Mouse (Mus musculus): ENCODE measurements at regions not wholly inside any gene's neighbourhood (a gene's known extent, or its start where the extent isn't known, plus 50 kb on each side); places are given as distances from the start of the nearest gene placed in this dataset.

DNA sequence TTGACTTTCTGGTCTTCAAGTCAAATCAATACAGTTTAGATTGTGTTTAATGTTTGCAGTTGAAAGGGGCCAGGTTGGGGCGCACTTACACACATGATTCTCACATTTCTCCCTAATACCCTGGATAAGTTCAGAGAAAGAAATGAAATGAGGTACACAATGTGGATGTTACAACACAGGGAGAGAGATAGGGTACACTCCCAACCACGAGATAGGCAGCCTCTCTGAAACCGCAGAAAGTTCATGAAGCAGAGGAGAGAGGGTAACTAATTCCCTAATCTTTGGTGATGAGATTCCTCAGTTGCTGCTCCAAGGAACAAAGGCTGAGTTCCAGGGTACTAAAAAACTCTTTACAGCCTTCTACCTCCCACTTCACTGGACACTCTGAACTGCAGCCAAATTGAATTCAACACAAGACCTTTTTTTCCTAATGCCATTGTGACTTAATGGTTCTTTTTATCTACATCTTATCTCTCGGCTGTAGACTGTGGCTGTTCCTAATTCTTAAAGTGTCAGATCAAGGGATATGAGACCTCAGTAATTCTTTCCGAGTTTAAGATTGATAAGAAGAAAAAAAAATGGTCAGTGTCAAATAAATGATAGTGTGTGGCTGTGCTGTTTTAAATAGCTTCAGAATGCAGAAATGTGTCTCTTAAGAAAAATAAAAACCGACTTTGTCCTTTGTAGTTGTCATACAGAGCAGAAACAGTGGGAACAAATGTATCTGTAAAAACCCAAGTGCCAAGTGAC lies 193.8 kb upstream of the Atp2b1 start:
- H3K27me3 ChIP-seq (replicated peaks): no peaks in the 10 kb centered on the region
- WGBS: 46% methylated on average over 6 of the region's 6 CpGs
- H3K9ac ChIP-seq: no peak overlapping the region
- H3K4me3 ChIP-seq: no peak overlapping the region
- no peaks in the 10 kb centered on the region for H3K36me3 ChIP-seq
- H3K9me3 ChIP-seq: no peaks in the 10 kb centered on the region
- no peak overlapping the region for H3K4me2 ChIP-seq (replicated peaks)
- no peaks in the 10 kb centered on the region for H3K4me1 ChIP-seq
- H3K27ac ChIP-seq: no peak overlapping the region
- ATAC-seq (ENCODE audit: low FRiP score, low read depth): no peak

DNA sequence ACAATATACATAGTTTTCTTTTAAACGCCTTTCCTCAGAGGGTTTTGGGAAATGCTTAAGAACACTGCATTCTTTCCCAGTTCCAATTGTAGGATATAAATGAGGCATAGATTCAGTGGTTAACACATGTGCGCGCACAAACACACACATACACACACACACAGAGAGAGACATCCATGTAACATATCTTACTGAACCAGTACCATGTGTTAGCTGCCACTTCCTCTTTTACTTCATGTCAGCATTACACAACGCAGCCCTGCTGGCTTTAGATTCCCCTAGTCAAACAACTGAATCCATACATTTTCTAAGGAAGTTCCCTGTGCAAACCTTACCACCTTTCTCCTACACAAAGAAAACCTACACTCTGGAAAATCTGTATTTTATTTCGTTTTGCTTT lies 189.1 kb upstream of the Atp2b1 start:
- no peaks in the 10 kb centered on the region for H3K27me3 ChIP-seq (replicated peaks)
- no peaks in the 10 kb centered on the region for H3K9me3 ChIP-seq
- no peak overlapping the region for H3K4me2 ChIP-seq (replicated peaks)
- H3K4me3 ChIP-seq: no peak overlapping the region
- no peak overlapping the region for H3K9ac ChIP-seq
- 90% methylated on average over 5 of the region's 5 CpGs for WGBS
- H3K27ac ChIP-seq: no peak overlapping the region
- H3K4me1 ChIP-seq: no peaks in the 10 kb centered on the region
- no peak for ATAC-seq (ENCODE audit: low FRiP score, low read depth)
- no peaks in the 10 kb centered on the region for H3K36me3 ChIP-seq

DNA sequence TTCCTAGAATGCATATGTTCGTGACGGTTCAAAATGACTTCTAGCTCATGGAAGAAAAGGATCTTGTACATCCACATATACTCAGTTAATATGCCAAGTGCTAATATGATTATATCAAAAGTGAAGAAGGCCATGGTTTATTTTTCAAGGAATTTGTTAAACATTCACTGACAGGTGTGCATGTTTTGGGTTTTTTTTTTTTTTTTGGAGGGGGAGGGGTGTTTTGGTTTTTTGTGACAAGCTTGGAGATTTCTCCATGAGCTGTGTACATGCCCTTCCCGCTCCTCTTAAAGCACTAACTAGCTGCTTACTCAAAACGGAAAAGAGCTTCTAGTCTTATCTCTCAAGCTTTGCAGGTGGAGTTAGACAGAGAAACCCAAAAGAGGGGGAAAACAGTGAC lies 187.1 kb upstream of the Atp2b1 start:
- H3K4me3 ChIP-seq: no peak overlapping the region
- H3K36me3 ChIP-seq: no peaks in the 10 kb centered on the region
- H3K4me2 ChIP-seq (replicated peaks): no peak overlapping the region
- no peaks in the 10 kb centered on the region for H3K9me3 ChIP-seq
- H3K27ac ChIP-seq: no peak overlapping the region
- no peak for ATAC-seq (ENCODE audit: low FRiP score, low read depth)
- no peak overlapping the region for H3K9ac ChIP-seq
- H3K4me1 ChIP-seq: no peaks in the 10 kb centered on the region
- 90% methylated on average over 4 of the region's 4 CpGs for WGBS
- H3K27me3 ChIP-seq (replicated peaks): no peaks in the 10 kb centered on the region

DNA sequence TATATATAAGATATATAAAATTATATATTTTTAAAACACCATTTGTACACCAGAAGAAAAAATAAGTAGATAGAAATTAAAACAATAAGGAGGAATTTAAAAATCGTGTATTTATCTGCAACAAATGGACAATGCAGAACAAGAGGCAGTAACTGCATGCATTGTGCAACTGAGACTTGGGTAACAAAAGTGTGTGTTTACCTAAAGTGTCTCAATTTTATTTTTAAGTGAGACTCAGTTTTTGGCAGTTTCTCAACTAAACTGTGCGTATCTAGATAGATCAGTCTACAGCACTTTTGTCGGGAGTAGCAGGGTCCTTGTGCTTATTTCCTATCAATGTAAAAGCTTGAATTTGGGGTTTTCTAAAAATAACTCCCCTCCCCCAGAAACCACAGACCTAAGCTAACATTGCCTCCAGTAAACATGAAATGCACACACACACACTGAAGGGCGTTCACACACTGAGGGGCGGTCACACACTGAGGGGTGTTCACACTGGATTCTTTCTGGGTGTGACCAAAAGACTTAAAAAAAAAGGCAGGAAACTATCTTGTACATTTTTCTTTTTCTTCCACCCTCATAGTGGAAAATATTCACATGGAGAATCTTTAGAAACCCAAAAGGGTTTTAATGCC lies 185.7 kb upstream of the Atp2b1 start:
- ATAC-seq (ENCODE audit: low FRiP score, low read depth): no peak
- 91% methylated on average over 5 of the region's 5 CpGs for WGBS
- H3K4me3 ChIP-seq: no peak overlapping the region
- H3K4me2 ChIP-seq (replicated peaks): no peak overlapping the region
- no peaks in the 10 kb centered on the region for H3K36me3 ChIP-seq
- no peaks in the 10 kb centered on the region for H3K27me3 ChIP-seq (replicated peaks)
- H3K9me3 ChIP-seq: no peaks in the 10 kb centered on the region
- no peak overlapping the region for H3K27ac ChIP-seq
- no peaks in the 10 kb centered on the region for H3K4me1 ChIP-seq
- H3K9ac ChIP-seq: no peak overlapping the region

DNA sequence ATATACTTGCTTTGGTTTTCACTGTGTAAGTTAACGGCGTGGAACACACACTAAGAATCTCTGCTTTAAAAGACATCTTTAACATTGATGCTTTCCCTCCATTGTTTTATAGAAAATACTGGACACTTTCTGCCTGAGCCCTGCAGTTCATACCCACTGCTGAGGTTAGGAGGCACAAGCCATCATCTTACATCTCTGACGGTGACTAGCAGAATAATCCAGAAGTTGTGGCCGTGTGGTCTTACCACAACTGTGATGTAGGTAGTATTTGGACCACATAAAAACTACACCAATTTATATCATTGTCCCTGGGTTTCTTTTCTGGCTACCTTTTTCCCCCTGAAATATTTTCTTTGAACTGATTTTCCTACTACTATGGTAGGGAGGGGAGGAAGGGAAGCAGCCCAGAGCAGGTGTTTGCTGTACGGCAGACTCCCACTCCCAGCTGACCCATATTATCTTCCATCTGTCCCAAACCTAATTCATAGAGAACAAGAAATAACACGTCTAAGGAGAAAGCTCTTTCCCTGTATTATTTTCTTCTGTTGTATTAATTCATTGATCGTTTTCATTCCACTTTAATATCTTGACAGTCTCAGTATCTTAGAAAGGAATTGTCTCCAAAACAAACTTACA lies 180.1 kb upstream of the Atp2b1 start:
- H3K27ac ChIP-seq: no peak overlapping the region
- no peaks in the 10 kb centered on the region for H3K9me3 ChIP-seq
- WGBS: 87% methylated on average over 7 of the region's 7 CpGs
- no peaks in the 10 kb centered on the region for H3K36me3 ChIP-seq
- H3K4me3 ChIP-seq: no peak overlapping the region
- no peak for ATAC-seq (ENCODE audit: low FRiP score, low read depth)
- H3K9ac ChIP-seq: no peak overlapping the region
- no peak overlapping the region for H3K4me2 ChIP-seq (replicated peaks)
- no peaks in the 10 kb centered on the region for H3K4me1 ChIP-seq
- no peaks in the 10 kb centered on the region for H3K27me3 ChIP-seq (replicated peaks)

DNA sequence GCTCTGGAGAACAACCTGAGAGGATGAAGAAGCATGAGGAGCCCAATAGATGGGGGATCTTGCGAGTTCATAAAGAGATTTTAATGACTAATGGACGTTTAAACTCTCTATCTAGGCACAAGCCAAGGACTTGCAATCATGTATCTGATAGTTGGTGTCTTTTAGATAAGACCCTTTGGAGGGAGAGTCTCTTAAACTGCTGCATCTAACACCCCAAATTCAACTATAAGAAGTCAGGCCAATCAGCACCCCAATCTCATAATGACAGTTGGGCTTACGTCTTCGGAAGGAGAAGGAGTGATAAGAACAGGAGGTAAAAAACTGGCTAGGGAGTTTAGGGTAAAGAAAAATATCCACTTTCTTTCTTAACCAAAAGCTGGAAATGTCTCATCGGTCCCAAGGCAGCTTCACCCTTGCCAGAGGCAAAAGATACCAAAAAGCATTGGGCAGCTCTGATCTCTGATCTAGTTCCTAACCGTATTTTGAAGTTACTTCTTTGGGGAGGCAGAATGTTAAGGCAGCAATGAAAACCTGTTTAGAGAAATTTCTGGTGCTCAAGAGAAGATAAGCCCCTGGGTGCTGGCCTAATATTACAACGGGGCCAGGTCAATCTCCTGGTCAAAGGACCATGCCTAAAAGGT lies 173.6 kb upstream of the Atp2b1 start:
- no peak overlapping the region for H3K27ac ChIP-seq
- no peaks in the 10 kb centered on the region for H3K9me3 ChIP-seq
- 86% methylated on average over 7 of the region's 7 CpGs for WGBS
- 0 out of 2 replicates have a peak, but pooled peaks cover 4% of the 10 kb centered on the region for H3K4me1 ChIP-seq
- H3K9ac ChIP-seq: no peak overlapping the region
- ATAC-seq (ENCODE audit: low FRiP score, low read depth): no peak
- no peak overlapping the region for H3K4me2 ChIP-seq (replicated peaks)
- no peak overlapping the region for H3K4me3 ChIP-seq
- no peaks in the 10 kb centered on the region for H3K27me3 ChIP-seq (replicated peaks)
- H3K36me3 ChIP-seq: no peaks in the 10 kb centered on the region

DNA sequence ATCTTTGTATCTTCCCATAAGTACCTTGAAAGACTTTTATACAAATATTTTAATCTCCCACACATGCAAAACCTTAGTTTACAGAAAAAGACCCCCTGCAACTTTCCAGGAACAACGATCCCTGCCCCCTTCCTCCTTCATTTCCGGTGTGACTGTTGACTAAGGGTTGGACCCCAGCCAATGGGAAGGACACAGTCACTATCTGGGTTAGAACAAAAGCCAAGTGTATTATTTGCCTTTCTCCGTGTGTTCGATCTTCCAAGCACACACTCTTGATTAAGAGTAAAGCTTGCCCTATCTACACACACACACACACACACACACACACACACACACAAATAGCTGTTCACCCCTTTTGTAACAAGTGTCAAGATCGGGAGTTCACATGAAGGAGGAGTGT lies 172.8 kb upstream of the Atp2b1 start:
- Histone ChIP-seq H3K9ac (no peak overlapping the region), H3K36me3 (no peaks in the 10 kb centered on the region), H3K27ac (no peak overlapping the region), H3K4me1 (0 out of 2 replicates have a peak, but pooled peaks cover 4% of the 10 kb centered on the region), H3K9me3 (no peaks in the 10 kb centered on the region), H3K27me3 (replicated peaks) (no peaks in the 10 kb centered on the region), H3K4me3 (no peak overlapping the region), H3K4me2 (replicated peaks) (no peak overlapping the region)
- WGBS: 77% methylated on average over 5 of the region's 5 CpGs
- ATAC-seq (ENCODE audit: low FRiP score, low read depth): no peak

DNA sequence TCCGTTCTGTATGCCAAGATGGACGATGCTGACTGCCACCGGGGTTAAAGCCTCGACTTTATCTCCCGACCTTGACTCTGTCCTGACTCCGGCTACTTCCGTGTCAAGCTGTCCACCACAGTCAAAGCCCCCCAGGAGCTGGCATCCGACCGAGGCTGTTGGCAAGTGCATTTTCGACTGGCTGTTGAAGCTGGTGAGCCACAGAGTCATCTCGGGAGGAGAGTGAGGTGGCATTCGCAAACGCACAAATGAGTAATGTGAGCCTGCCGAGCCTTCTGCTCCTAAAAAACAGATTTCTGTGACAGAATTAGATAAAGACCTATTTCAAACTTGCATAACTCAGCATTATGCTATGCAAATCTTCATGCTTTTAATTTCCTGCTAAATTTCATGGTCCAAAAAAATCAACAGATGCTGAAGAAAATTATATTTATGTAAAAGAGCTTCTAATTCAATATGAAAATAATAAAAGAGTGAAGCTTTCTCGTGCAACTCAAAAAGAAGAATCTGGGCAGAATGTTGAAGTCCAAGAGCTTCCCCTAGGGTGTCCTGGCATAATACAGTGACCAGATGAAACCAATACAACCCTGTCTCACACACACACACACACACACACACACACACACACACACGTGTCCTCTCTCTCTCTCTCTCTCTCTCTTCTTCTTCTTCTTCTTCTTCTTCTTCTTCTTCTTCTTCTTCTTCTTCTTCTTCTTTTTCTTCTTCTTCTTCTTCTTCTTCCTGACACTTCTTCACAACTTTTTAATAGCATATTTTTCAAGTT lies 171.2 kb upstream of the Atp2b1 start:
- WGBS: 84% methylated on average over 16 of the region's 16 CpGs
- no peaks in the 10 kb centered on the region for H3K9me3 ChIP-seq
- ATAC-seq (ENCODE audit: low FRiP score, low read depth): no peak
- no peak overlapping the region for H3K27ac ChIP-seq
- no peak overlapping the region for H3K4me2 ChIP-seq (replicated peaks)
- no peaks in the 10 kb centered on the region for H3K27me3 ChIP-seq (replicated peaks)
- H3K36me3 ChIP-seq: no peaks in the 10 kb centered on the region
- H3K4me1 ChIP-seq: 0 out of 2 replicates have a peak, but pooled peaks cover 4% of the 10 kb centered on the region
- H3K4me3 ChIP-seq: no peak overlapping the region
- H3K9ac ChIP-seq: no peak overlapping the region

DNA sequence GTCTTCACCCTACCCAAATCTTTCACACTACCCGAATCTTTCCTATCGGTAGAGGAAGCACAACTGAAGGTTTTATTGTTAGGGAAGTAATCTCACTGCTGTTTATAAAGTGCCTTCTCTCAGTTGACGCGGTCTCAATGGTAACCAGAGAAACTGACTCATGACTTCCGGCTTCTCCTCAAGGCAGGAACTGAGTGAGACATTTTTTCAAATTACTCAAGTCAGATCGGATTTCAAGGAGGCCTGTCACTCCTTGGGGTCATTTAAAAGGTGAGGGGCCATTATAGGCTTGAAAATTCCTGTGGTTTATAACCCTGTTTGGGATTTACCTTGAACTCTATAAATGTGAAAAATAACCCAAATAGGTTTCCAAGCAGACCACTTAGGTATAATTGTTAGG lies 170.0 kb upstream of the Atp2b1 start:
- no peaks in the 10 kb centered on the region for H3K36me3 ChIP-seq
- no peaks in the 10 kb centered on the region for H3K27me3 ChIP-seq (replicated peaks)
- H3K27ac ChIP-seq: no peak overlapping the region
- WGBS: 36% methylated on average over 6 of the region's 6 CpGs
- no peak overlapping the region for H3K9ac ChIP-seq
- no peak overlapping the region for H3K4me2 ChIP-seq (replicated peaks)
- no peaks in the 10 kb centered on the region for H3K9me3 ChIP-seq
- H3K4me3 ChIP-seq: no peak overlapping the region
- 0 out of 2 replicates have a peak, but pooled peaks cover 4% of the 10 kb centered on the region for H3K4me1 ChIP-seq
- no peak for ATAC-seq (ENCODE audit: low FRiP score, low read depth)

DNA sequence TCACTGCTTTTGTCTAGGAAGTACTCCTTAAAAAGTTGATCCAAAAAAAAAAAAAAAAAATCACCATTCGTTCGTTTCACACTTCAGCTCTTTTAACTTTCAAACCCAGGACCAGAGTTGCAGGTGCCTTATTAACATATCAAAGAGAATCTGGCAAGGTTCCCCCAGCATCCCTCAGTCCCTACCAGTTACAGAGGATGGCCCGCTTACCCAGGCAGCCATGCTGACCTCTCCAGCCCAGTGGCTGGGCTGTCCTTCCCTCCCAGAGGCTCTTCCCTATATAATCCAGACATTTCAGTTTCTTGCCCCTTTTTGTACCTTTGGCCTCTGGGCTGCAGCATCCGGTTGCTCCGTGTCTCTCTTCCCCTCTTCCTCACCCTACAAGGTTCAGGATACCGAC lies 169.5 kb upstream of the Atp2b1 start:
- Histone ChIP-seq H3K36me3 (no peaks in the 10 kb centered on the region), H3K9me3 (no peaks in the 10 kb centered on the region), H3K4me2 (replicated peaks) (no peak overlapping the region), H3K27ac (no peak overlapping the region), H3K9ac (no peak overlapping the region), H3K4me1 (0 out of 2 replicates have a peak, but pooled peaks cover 4% of the 10 kb centered on the region), H3K4me3 (no peak overlapping the region), H3K27me3 (replicated peaks) (no peaks in the 10 kb centered on the region)
- ATAC-seq (ENCODE audit: low FRiP score, low read depth): no peak
- 39% methylated on average over 6 of the region's 6 CpGs for WGBS

DNA sequence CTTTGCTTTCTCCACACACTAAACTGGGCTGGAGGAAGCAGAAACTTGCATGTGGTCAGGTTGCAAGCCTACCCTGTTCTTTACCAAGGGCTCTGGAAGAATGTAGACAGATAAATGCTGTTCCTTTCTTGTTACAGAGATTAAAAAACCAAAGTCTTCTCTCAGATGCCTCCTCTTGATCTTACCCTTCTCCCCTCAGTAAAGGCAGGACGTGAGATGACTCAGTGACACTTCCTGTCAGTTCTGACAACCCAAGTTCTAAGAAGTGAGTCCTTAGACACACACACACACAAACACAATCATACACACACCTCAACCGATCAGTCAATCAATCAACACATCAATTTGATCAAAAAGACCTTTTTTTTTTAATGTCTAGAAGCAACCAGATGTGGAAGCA lies 168.8 kb upstream of the Atp2b1 start:
- Histone ChIP-seq H3K27me3 (replicated peaks) (no peaks in the 10 kb centered on the region), H3K4me1 (0 out of 2 replicates have a peak, but pooled peaks cover 4% of the 10 kb centered on the region), H3K36me3 (no peaks in the 10 kb centered on the region), H3K27ac (no peak overlapping the region), H3K4me3 (no peak overlapping the region), H3K4me2 (replicated peaks) (no peak overlapping the region), H3K9me3 (no peaks in the 10 kb centered on the region), H3K9ac (no peak overlapping the region)
- whole genome bisulfite sequencing: 81% methylated on average over 2 of the region's 2 CpGs
- no peak for ATAC-seq (ENCODE audit: low FRiP score, low read depth)

DNA sequence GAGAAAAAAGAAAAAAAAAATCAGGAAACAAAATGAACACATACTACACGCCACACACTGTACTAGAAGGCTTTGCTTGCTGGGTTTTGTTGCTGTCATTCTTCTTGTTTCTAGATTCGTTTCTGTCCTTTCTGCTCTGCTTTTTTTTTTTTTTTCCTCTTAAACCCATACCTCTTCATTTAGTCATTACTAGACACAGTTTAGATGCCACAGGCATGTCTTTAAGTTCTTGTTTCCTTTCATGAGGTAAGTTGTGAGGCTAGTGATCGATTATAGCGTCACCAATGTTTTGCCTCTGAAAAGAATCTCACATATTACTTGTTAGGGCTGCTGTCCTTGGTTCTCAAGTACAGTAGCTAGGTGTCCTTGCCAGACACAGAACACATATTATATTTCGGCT lies 168.3 kb upstream of the Atp2b1 start:
- Histone ChIP-seq H3K27me3 (replicated peaks) (no peaks in the 10 kb centered on the region), H3K4me2 (replicated peaks) (no peak overlapping the region), H3K27ac (no peak overlapping the region), H3K36me3 (no peaks in the 10 kb centered on the region), H3K4me1 (0 out of 2 replicates have a peak, but pooled peaks cover 4% of the 10 kb centered on the region), H3K9me3 (no peaks in the 10 kb centered on the region), H3K9ac (no peak overlapping the region), H3K4me3 (no peak overlapping the region)
- 92% methylated on average over 5 of the region's 5 CpGs for WGBS
- no peak for ATAC-seq (ENCODE audit: low FRiP score, low read depth)
